Mouse (Mus musculus) urinary bladder, postnatal 4 days (tissue): Measurements from ENCODE around the gene Sf3a1.
"Not testable (repeated sequence)": the region's sequence is repeated elsewhere in the genome, so short reads cannot be mapped to it uniquely, and the experiment has no call there.

ENCODE experiments used
- DNase-seq, 2 experiments: peaks; one replicate each; pipeline ENCODE4 v3.0.0; 2021 to 2022; ENCODE audit warnings: low spot score in 2 of 2

Sf3a1 gene

GRCm38 (mm10) chr11:4159808-4160708, at the start of gene Sf3a1, which contains the start of gene Ccdc157:
Gene Sf3a1, plus strand, starts transcription at chr11:4160350.
Gene Ccdc157, minus strand, starts transcription at chr11:4160293.
- peak; percentile 88 to 92 for DNase-seq

- DNase-seq, result no peak
Observed at GRCm38 (mm10) chr11:4112033-4112432, 48.1 kb upstream of the Sf3a1 start.

- no peak for DNase-seq
Observed at GRCm38 (mm10) chr11:4112861-4113260, 47.3 kb upstream of the Sf3a1 start.

GRCm38 (mm10) chr11:4113496-4113895, 46.7 kb upstream of the Sf3a1 start:
- no peak for DNase-seq

GRCm38 (mm10) chr11:4113970-4114369, 46.2 kb upstream of the Sf3a1 start:
- DNase-seq, result no peak

- DNase-seq, result not testable (repeated sequence)
Observed at GRCm38 (mm10) chr11:4114541-4114940, 45.6 kb upstream of the Sf3a1 start.

GRCm38 (mm10) chr11:4115407-4115806, 44.7 kb upstream of the Sf3a1 start:
- no peak for DNase-seq

GRCm38 (mm10) chr11:4116458-4117141, 43.5 kb upstream of the Sf3a1 start:
- no peak for DNase-seq

- no peak for DNase-seq
Observed at GRCm38 (mm10) chr11:4117372-4118071, 42.6 kb upstream of the Sf3a1 start.

- peak; percentile 57 to 67 for DNase-seq
Observed at GRCm38 (mm10) chr11:4118081-4118921, 41.8 kb upstream of the Sf3a1 start.

GRCm38 (mm10) chr11:4119635-4120034, 40.5 kb upstream of the Sf3a1 start:
- DNase-seq, result no peak

- no peak for DNase-seq
Observed at GRCm38 (mm10) chr11:4121691-4122090, 38.5 kb upstream of the Sf3a1 start.

GRCm38 (mm10) chr11:4122226-4122625, 37.9 kb upstream of the Sf3a1 start:
- DNase-seq, result no peak

GRCm38 (mm10) chr11:4122742-4123579, 37.2 kb upstream of the Sf3a1 start, which contains the start of gene Sec14l2:
Gene Sec14l2, minus strand, starts transcription at chr11:4123415.
- DNase-seq, result no peak

GRCm38 (mm10) chr11:4123922-4124321, 36.2 kb upstream of the Sf3a1 start:
- no peak for DNase-seq

GRCm38 (mm10) chr11:4127059-4127458, 33.1 kb upstream of the Sf3a1 start:
- DNase-seq, result no peak

GRCm38 (mm10) chr11:4128461-4128860, 31.7 kb upstream of the Sf3a1 start:
- not testable (repeated sequence) for DNase-seq

- no peak for DNase-seq
Observed at GRCm38 (mm10) chr11:4133450-4133849, 26.7 kb upstream of the Sf3a1 start.

- DNase-seq, result no peak
Observed at GRCm38 (mm10) chr11:4134400-4134799, 25.8 kb upstream of the Sf3a1 start.
